Mouse (Mus musculus) CH12.LX (cell line): ENCODE results near the gene Mis18a. TPM values are rescaled to one million over a fixed set of nuclear protein-coding genes. Genes with fewer than 3 reads are reported as not detected.

ENCODE experiments used
- DNase-seq: peaks from one replicate; pipeline ENCODE4 v3.0.0-alpha.2; 2013; ENCODE audit errors: extremely low read depth
- H3K27ac ChIP-seq: 2 replicates; pipeline ENCODE4 v1.5.1; 2012; ENCODE audit warnings: low read depth, mild to moderate bottlenecking, control low read depth, moderate library complexity; ENCODE audit not compliant: insufficient read depth
- H3K27me3 ChIP-seq: replicated peaks from 2 replicates; pipeline ENCODE3; 2012; ENCODE audit warnings: inconsistent platforms
- H3K36me3 ChIP-seq, 2 experiments: replicated peaks in 1 of 2; 2 replicates each; pipeline versions ENCODE3 to v1.6.1; 2012; ENCODE audit warnings: inconsistent platforms in 1 of 2, low read length in 1 of 2, mild to moderate bottlenecking in 1 of 2, mixed read lengths in 1 of 2, moderate library complexity in 1 of 2; ENCODE audit not compliant: control insufficient read depth in 1 of 2, insufficient read depth in 1 of 2
- H3K4me1 ChIP-seq, 2 experiments: 2 replicates each; pipeline ENCODE4 v1.6.1; 2012; ENCODE audit warnings: inconsistent platforms in 1 of 2, moderate library complexity in 1 of 2; ENCODE audit not compliant: insufficient read depth in 2 of 2, control insufficient read depth in 1 of 2
- H3K4me2 ChIP-seq: 2 replicates; pipeline ENCODE4 v1.6.1; 2012; ENCODE audit warnings: low read depth, mild to moderate bottlenecking, control low read depth; ENCODE audit not compliant: poor library complexity, insufficient read depth, severe bottlenecking
- H3K4me3 ChIP-seq, 3 experiments: fragments of 150-350 bp in 1 of 3; sonication (generic) in 1 of 3; replicated peaks in 1 of 3; 2 replicates each; pipeline versions ENCODE3 to v1.5.1; 2011 to 2012; ENCODE audit warnings: low read depth in 2 of 3, low read length in 2 of 3, mild to moderate bottlenecking in 2 of 3, moderate library complexity in 2 of 3, control low read depth in 1 of 3, improper control_type of control experiment in 1 of 3, inconsistent platforms in 1 of 3, mixed read lengths in 1 of 3; ENCODE audit not compliant: poor library complexity in 1 of 3
- H3K79me2 ChIP-seq: replicated peaks from 2 replicates; pipeline ENCODE4 v1.6.1; 2012; ENCODE audit warnings: mild to moderate bottlenecking, moderate library complexity; ENCODE audit not compliant: control insufficient read depth, poor library complexity, insufficient read depth, severe bottlenecking; ENCODE audit errors: extremely low read depth
- H3K9ac ChIP-seq: 2 replicates; pipeline ENCODE4 v1.6.1; 2012; ENCODE audit warnings: low read depth, mild to moderate bottlenecking, control low read depth, moderate library complexity; ENCODE audit not compliant: insufficient read depth
- H3K9me3 ChIP-seq: replicated peaks from 2 replicates; pipeline ENCODE3; 2012; ENCODE audit warnings: low read length, inconsistent platforms, mixed read lengths
- BHLHE40 ChIP-seq: IDR thresholded peaks from 2 replicates; pipeline ENCODE4 v1.6.1; 2011; ENCODE audit warnings: mild to moderate bottlenecking, low read depth, low read length, improper control_type of control experiment
- CHD1 ChIP-seq: IDR thresholded peaks from 2 replicates; pipeline ENCODE4 v1.6.1; 2012; ENCODE audit warnings: low read depth, low read length, improper control_type of control experiment, inconsistent platforms
- EP300 ChIP-seq: IDR thresholded peaks from 2 replicates; pipeline ENCODE4 v1.6.1; 2011; ENCODE audit warnings: low read length, improper control_type of control experiment
- ETS1 ChIP-seq: conservative IDR thresholded peaks from 2 replicates; pipeline ENCODE4 v1.6.1; 2012; ENCODE audit warnings: low read depth, mild to moderate bottlenecking, inconsistent platforms, low read length, improper control_type of control experiment, moderate library complexity
- HCFC1 ChIP-seq: IDR thresholded peaks from 2 replicates; pipeline ENCODE4 v1.6.1; 2012; ENCODE audit warnings: low read depth, mild to moderate bottlenecking, inconsistent platforms, low read length, improper control_type of control experiment
- JUN ChIP-seq: IDR thresholded peaks from 2 replicates; pipeline ENCODE4 v1.6.1; 2011; ENCODE audit warnings: low read depth, mild to moderate bottlenecking, low read length, improper control_type of control experiment, moderate library complexity; ENCODE audit not compliant: insufficient read depth
- NRF1 ChIP-seq: IDR thresholded peaks from 2 replicates; pipeline ENCODE4 v1.6.1; 2014; ENCODE audit warnings: low read depth, mild to moderate bottlenecking, inconsistent platforms, low read length, improper control_type of control experiment, moderate library complexity
- POLR2A ChIP-seq: IDR thresholded peaks from 2 replicates; pipeline ENCODE4 v1.6.1; 2011; ENCODE audit warnings: low read depth, mild to moderate bottlenecking, improper control_type of control experiment, low read length
- POLR2AphosphoS2 ChIP-seq: IDR thresholded peaks from 2 replicates; pipeline ENCODE4 v1.6.1; 2011; ENCODE audit warnings: low read depth, low read length, improper control_type of control experiment
- UBTF ChIP-seq: IDR thresholded peaks from 2 replicates; pipeline ENCODE4 v1.6.1; 2012; ENCODE audit warnings: low read depth, mild to moderate bottlenecking, inconsistent platforms, low read length, improper control_type of control experiment, moderate library complexity
- dilution Hi-C: fragments of 300-500 bp; cut with MboI; formaldehyde crosslinking; loops from 2 replicates; pipeline ENCODE4 v1.14.3; 2020; ENCODE audit warnings: low sequenced_read_pairs; ENCODE audit not compliant: extremely low pct_unique_long_range_greater_than_20kb, extremely low pct_ligation_motif_present
- in situ Hi-C: fragments of 300-500 bp; cut with MboI; formaldehyde crosslinking; loops from 3 replicates; pipeline ENCODE4 v1.14.3; 2019; ENCODE audit warnings: low sequenced_read_pairs, low pct_ligation_motif_present, low pct_unique_long_range_greater_than_20kb, mixed read lengths
- polyA plus RNA-seq: library from polyadenylated mRNA; unstranded; fragments of >175 nt; gene quantifications from 2 replicates; pipeline ENCODE4 v1.2.1, GENCODE M21; 2012; ENCODE audit warnings: low read depth; ENCODE audit not compliant: insufficient read length
- total RNA-seq, 2 experiments: library from RNA; depleted of rRNA; stranded (reverse); fragments of 300-350 nt in 1 of 2; fragments of >200 nt in 1 of 2; gene quantifications; 2 replicates each; pipeline ENCODE4 v1.2.3; 2012 to 2014

Mis18a gene
- total and polyA plus RNA-seq, 3 experiments, result 40.5 to 113 (median 49.0) TPM

GRCm38 (mm10) chr16:90710313-90710712 is 16.9 kb downstream of the Mis18a start:
- no peak overlapping the region for H3K4me3 ChIP-seq
- H3K4me2 ChIP-seq, result no peak overlapping the region; the same call in 1 of the 2 replicates
- peaks cover 5% of the 10 kb centered on the region for H3K9me3 ChIP-seq
- no peak for DNase-seq
- peaks cover 60% of the 10 kb centered on the region for H3K27me3 ChIP-seq
- no peak overlapping the region for H3K9ac ChIP-seq
- H3K36me3 ChIP-seq, result no peaks in the 10 kb centered on the region
- TF ChIP-seq BHLHE40 (peak; percentile 55), CHD1 (no peak)
- dilution Hi-C loops, result no loop called here
- no peaks in the 10 kb centered on the region for H3K79me2 ChIP-seq
- peaks cover 7 to 17% of the 10 kb centered on the region in 2 experiments; a peak in 3 of 4 replicates for H3K4me1 ChIP-seq
- in situ Hi-C loops, result loop anchor here (25.0 kb wide), 1 partner anchor 323 kb away; the partner anchor contains the start of gene Hunk
- no peak overlapping the region for H3K27ac ChIP-seq

- in situ Hi-C loops (loop anchor here (25.0 kb wide), 1 partner anchor 322 kb away; the partner anchor contains the start of gene Hunk), dilution Hi-C loops (no loop called here)
- no peak overlapping the region for H3K4me2 ChIP-seq
Observed at GRCm38 (mm10) chr16:90709711-90710289, 17.4 kb downstream of the Mis18a start.

GRCm38 (mm10) chr16:90706279-90706678 is 20.9 kb downstream of the Mis18a start:
- Histone ChIP-seq H3K4me1 (peaks cover 0 to 2% of the 10 kb centered on the region in 2 experiments; a peak in 1 of 4 replicates), H3K9me3 (peaks cover 10% of the 10 kb centered on the region), H3K4me2 (no peak overlapping the region), H3K4me3 (no peak overlapping the region), H3K27me3 (peaks cover 73% of the 10 kb centered on the region), H3K79me2 (no peaks in the 10 kb centered on the region), H3K27ac (no peak overlapping the region), H3K9ac (no peak overlapping the region), H3K36me3 (no peaks in the 10 kb centered on the region)
- TF ChIP-seq HCFC1 (no peak), EP300 (no peak), ETS1 (no peak), JUN (no peak), NRF1 (no peak), UBTF (no peak)
- DNase-seq, result no peak
- in situ Hi-C loops, result loop anchor here (25.0 kb wide), 1 partner anchor 319 kb away; the partner anchor contains the start of gene Hunk
- dilution Hi-C loops, result no loop called here

More at GRCm38 (mm10) chr16:90709711-90710289, 17.4 kb downstream of the Mis18a start:
- DNase-seq, result no peak
- Histone ChIP-seq H3K4me1 (peaks cover 7 to 17% of the 10 kb centered on the region in 2 experiments; a peak in 3 of 4 replicates), H3K36me3 (no peaks in the 10 kb centered on the region), H3K27me3 (peaks cover 63% of the 10 kb centered on the region), H3K9me3 (peaks cover 5% of the 10 kb centered on the region), H3K79me2 (no peaks in the 10 kb centered on the region), H3K4me3 (no peak overlapping the region), H3K9ac (no peak overlapping the region), H3K27ac (no peak overlapping the region)
- peak; percentile 23; the same call in 1 of the 2 replicates for TF ChIP-seq BHLHE40
- TF ChIP-seq POLR2AphosphoS2, result no peak
- no peak for TF ChIP-seq POLR2A
